Mouse (Mus musculus) CD4-positive naive resting alpha-beta T cell, adult 57 days (primary cell): ENCODE results near the gene Pmpcb. TPM values are rescaled to one million over a fixed set of nuclear protein-coding genes. Genes with fewer than 3 reads are reported as not detected.

Experiments
- total RNA-seq: library from RNA; stranded (reverse); gene quantifications from one replicate; pipeline ENCODE4 v1.2.4, GENCODE M21; 2023

Gene Pmpcb
- total RNA-seq: 80.3 TPM

GRCm38 (mm10) chr5:21736956-21737585 lies at the start of gene Pmpcb:
TSS of gene Pmpcb (plus strand) at chr5:21737141.

GRCm38 (mm10) chr5:21701351-21702008 lies 35.5 kb upstream of the Pmpcb start, which contains the start of gene Napepld:
TSS of gene Napepld (minus strand) at chr5:21701396.

GRCm38 (mm10) chr5:21785053-21785452 lies 48.1 kb downstream of the Pmpcb start, which contains the start of the genes Dnajc2 and Psmc2:
TSS of gene Dnajc2 (minus strand) at chr5:21785251.
TSS of gene Psmc2 (plus strand) at chr5:21785283.

Other genes with a start within 250 kb of the Pmpcb start
- gene Lrrc17, start 193.6 kb upstream of the Pmpcb start, total RNA-seq: not detected
- not detected for gene Fbxl13, start 91.5 kb upstream of the Pmpcb start, total RNA-seq
- 34.0 TPM for gene Armc10, start 91.3 kb upstream of the Pmpcb start, total RNA-seq
- gene Napepld, start 35.7 kb upstream of the Pmpcb start, total RNA-seq: 2.5 TPM
- gene Dnajc2, start 48.1 kb downstream of the Pmpcb start, total RNA-seq: 56.7 TPM
- gene Psmc2, start 48.1 kb downstream of the Pmpcb start, total RNA-seq: 66.0 TPM
- gene Slc26a5, start 128.5 kb downstream of the Pmpcb start, total RNA-seq: not detected